Mouse (Mus musculus): ENCODE measurements around the gene Slc25a27. TPM values are rescaled to one million over a fixed set of nuclear protein-coding genes. Genes with fewer than 3 reads are reported as not detected.

The Slc25a27 gene
- 4.8 and 7.6 TPM in 2 replicates for polyA plus RNA-seq (2015; fragmentation: Nextera tagmentation; extraction: Ambion mirVana)

DNA sequence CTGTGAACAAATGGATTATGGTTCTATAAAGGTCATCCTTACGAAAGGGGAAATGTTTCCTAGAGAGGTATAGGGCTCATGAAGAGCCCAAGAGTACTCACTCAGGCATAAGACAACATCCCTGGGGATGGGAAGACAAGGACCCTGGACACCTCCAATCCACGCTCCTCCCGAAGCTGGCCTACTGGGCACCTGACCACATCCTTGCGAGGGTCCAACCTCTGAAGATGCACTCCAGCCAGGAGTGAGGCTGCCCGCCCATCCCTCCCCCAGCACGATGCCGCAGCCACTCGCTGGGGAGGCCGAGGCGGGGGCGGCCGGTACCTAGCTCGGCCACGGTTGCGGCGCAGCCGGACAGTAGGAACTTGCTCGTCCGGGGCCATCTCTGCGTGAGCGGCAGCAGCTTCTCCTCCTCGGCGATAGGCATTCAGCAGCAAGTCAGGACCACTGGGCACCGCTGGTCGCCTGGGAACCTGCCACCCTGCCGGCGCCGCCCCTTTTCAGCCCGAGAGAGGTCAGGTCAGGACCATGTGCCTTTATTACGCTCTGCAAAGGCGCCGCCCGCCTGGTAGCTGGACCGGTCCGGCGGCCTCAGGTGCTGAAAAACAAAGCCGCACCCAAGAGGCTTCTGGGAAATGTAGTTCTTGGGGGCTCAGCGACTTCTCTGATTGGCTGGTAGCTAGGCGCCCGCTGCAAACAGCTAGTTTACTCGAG is at the start of gene Slc25a27:
TSS of gene Slc25a27 (minus strand) at position 639 of the 714 bp plus-strand sequence.
- peak; percentile 84 for DNase-seq (ENCODE audit: low spot score)

DNA sequence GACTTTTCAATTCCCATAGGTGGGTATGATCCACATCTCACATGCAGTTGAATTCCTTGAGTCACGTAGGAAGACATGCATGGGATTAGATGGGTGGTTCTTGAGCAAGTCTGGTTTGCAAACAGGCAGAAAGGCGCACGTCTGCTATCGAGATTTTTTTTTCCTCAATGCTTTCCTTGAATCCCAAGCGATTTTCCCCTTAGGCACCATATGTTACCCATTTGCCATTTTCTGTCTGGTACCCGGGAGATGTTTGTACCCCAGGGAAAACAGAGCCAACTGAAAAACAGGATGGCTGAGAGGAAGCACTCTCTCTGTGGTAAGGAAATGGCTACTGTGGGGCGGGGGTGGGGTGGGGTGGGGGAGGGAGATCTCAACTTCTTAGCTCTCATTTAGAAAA is 49.6 kb upstream of the Slc25a27 start:
- DNase-seq (ENCODE audit: low spot score) = no peak

DNA sequence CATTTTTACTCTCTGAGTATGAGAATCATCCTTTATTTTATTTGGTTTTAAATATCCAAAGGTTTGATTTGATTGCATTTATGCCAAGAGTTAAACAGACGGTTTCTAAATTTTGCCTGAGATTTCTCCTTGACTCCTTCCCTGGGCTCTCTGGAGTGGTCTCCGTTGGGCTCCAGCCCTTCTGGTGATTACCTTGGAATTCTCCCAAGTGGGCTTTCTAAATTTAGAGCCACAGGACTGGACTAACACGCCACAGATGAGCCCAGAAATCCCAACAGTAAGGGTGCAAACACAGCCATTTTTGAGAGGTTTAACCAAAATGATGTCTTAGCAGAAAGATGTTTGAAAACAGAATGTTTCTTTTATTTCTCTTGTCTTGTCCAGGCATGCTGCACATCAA is 47.2 kb upstream of the Slc25a27 start:
- DNase-seq (ENCODE audit: low spot score) = no peak

DNA sequence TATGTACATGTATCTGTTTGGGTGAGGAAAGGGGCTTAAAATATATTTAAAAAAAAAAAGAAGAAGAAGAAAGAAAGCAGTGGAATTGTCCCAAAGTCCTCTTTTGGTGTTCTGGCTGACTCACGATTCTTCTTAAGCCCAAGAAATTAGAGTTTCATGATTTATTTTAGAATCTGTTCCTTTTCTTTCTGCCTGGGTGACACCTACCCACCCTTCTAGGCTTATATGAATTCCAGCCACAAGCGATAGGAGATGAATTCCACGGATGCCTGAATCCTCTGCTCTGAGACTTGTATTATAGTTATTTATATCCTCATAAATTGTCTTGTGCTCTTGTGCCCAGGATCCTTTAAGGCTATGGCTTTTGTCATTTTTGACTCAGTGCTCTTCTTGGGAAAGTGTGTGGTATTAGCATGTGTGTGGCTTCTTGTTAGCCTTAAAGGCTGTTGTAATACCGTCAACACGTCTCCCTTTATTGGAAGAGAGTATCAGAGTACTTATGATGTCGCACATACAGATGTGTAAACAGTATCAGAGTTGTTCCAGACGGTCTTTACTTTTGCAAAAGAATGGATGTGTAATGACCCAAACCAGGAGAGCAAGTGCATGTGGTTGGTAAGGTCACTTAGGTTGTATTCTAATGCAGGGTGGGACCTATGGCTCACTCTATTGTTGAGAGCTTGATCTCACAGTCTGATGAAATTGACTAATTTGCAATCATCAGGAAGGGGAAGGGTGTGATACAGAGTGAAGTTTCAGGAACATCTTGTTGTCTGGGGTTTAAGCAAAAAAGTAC is 44.7 kb upstream of the Slc25a27 start:
- no peak for DNase-seq (ENCODE audit: low spot score)

DNA sequence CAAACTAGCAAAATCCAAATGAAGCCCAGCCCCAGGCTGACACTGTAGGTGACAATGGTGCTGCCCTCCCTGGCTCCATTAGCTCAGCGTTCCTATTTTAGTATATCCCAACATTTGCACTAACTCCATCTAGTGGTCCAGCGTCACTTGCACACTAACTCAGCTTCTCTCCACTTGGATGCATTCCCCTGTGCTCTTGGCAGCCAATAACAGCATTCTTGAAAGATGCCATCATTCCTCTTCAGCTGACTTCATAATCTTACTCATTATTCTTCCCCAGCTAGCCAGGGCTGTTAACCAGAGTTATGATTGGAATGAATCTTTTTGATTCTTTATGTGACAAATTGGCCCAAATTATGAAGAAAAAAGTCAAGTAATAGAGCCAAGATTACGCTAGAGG is 40.2 kb upstream of the Slc25a27 start:
- no peak for DNase-seq (ENCODE audit: low spot score)

DNA sequence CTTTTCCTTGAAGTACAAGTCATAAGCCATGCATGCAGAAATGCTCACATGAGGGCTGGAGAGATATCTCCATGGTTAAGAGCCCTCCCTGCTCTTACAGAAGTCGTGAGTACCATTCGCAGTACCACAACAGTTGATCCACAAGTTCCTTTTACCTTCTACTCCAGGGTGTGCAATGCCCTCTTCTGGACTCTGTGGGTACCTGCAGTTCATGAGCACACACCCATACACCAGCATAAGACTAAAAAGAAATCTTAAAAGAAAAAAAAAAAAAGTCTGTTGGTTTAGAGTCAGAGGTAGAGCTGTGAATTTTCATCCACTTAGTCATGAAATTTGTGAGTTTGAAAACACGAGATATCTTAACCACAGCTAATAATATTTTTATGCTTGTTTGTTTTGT is 39.7 kb upstream of the Slc25a27 start:
- no peak for DNase-seq (ENCODE audit: low spot score)

DNA sequence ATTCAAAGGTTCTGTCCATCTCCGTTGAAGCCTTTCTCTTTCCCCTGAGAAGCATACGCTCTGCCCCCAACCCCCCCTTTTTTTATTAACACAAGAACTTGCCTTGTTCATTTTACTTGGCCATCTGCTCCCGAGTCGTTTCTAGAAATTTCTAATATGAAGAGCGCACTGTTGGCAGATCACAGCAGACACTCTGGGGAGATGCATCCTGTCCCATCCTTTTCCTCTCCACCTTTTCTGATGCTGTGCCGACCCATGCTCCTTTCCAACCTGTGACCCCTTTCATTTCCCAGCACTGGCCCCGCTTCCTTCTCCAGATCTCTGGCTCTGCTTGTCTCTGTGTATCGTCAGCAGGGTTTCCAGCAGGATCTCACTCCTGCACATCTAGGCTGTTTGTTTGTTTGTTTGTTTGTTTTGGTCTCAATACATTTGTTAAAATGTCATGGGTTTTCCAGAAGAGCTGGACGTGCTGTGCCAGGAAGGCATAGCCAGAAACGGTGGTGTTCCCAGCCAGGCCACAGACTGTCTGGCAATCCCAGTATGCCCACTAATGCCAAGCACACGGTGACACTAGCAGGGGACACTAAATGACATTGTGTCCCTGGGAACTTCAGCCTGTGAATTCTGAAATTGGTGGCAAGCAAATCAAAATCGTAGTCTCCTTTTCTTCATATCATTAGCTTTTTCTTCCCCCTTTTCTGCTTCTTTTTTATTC is 37.4 kb upstream of the Slc25a27 start:
- DNase-seq (ENCODE audit: low spot score) = no peak

DNA sequence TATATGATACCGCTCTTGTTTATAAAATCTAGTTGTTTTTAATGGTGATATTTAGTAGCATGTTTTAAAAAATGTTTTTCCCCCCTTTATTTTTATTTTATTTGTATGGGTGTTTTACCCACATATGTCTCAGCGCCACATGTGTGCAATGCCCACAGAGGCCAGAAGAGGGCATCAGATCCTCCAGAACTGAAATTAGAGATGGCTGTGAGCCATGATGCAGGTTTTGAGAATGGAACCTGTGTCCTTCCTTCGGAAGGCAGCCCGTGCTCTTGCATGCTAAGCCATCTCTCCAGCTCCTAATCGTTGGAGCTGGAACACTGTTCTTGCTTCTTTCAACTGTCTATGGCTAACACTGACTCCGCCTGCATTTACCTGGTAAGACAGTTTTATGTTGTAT is 34.0 kb upstream of the Slc25a27 start:
- DNase-seq (ENCODE audit: low spot score) = peak; percentile 32

DNA sequence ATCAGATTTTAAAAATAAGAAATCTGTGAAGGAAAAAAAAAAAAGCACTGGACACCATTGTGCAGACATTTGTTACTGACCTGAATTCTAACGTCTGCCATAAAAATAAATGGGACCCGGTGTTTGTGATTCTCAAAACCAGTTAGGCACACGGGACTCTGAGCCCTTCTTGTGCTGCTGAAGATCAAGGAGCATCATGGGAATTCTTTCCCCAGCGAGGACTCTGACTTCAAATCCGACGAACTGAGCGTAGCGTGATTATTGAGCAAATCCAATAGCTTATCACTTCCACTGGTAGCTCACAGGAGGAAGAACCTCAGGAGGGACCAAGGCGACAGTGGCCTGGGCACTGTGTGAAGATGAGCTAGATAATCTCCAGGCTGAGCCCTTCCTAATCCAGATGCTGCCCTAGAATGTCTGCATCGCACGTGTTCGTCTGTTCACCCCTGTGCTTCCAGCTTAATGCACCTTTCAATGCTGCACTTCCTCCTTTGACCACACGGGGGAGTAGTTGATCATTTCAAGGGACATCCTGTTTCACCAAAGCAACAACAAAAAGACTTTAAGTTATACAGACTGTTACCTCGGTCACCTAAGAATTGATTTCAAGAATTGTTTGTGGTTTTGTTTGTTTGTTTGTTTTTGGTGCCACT is 32.1 kb upstream of the Slc25a27 start:
- peak; percentile 78 for DNase-seq (ENCODE audit: low spot score)

DNA sequence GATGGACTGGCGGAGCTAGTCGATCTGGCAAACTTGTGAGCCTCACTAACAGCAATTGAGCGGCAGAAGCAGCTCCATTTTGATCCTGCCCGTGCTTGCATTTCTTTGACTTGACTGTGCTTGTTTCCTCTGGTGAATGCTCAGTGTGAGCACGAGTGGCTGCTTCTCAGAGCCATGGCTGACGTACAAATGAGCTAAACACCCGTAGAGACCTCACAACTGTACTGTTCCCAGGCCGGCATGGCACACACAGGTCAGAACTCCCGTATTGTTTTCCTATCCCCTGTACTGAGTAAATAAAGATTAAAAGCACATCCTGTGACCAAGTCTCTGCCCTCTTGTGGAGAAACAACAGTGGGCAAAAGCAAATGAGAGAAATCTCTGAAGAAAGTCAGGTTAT is 22.6 kb upstream of the Slc25a27 start:
- DNase-seq (ENCODE audit: low spot score) = no peak

DNA sequence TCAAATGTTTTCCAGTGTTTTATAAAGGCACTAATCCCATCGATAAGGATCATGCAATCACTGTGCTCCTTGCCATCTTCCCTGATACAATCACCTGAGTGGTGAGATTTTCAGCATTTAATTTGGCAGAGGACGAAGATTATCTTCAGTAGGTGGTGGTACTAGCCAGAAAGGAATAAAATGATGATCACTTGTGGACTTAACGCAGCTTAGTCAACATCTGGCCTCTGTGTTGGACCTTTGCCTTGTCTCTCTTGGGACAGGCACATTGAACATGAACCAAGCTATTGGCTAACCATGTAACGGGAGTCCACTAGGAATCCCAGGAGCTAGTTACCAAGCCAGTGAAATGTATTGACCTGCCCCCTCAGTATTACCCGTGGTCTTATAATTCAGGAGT is 17.6 kb upstream of the Slc25a27 start:
- DNase-seq (ENCODE audit: low spot score) = no peak

DNA sequence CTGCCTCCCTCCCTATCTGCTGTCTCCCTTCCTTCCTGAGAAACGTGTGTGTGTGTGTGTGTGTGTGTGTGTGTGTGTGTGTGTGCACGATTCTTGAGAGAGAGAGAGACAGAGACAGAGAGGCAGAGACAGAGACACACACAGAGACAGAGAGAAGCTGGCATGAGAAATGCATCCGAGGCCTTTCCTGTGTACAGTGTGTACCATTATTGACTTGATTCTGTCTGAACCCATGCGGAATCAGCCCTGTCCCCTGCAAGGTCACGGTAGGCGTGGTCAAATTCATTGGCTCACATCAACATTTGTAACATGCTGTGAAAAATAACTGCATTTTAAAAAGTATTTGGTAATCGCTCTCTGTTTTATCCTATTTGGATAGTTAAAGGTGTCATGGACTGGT is 17.1 kb upstream of the Slc25a27 start:
- no peak for DNase-seq (ENCODE audit: low spot score)

DNA sequence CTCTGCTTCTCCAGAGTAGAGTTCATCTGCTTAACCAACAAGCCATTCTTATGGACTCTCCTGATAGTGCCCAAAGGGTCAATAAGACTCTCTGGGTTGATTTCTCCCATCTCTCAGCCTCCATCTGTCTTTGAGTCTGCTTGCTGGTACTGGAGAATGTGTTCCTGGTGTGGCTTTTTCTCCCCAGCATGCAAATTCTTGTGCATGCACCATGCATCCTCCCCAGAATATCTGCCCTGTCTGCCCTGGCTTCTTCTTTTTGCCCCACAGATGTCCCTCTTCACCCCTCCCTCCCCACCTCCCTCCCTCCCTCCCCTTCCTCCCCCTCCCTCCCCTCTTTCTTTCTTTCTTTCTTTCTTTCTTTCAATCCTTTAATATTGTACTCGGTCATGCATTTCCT is 10.3 kb upstream of the Slc25a27 start:
- DNase-seq (ENCODE audit: low spot score) = no peak

DNA sequence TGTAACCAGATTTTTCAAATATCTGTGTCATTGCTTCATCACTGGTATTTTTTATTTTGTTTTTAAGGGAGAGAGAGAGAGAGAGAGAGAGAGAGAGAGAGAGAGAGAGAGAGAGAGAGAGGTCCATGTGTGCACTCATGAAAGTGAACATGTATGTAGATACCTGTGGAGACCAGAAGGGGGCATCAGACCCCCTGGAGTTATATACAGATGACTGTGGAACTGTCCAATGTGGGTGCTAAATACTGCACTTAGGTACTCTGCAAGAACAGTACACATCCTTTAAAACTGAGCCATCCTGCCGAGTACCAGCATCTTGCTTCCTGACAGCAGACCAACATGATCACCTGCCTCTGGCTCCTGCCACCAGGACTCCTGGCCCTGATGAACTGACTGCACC is 9.2 kb upstream of the Slc25a27 start:
- no peak for DNase-seq (ENCODE audit: low spot score)

DNA sequence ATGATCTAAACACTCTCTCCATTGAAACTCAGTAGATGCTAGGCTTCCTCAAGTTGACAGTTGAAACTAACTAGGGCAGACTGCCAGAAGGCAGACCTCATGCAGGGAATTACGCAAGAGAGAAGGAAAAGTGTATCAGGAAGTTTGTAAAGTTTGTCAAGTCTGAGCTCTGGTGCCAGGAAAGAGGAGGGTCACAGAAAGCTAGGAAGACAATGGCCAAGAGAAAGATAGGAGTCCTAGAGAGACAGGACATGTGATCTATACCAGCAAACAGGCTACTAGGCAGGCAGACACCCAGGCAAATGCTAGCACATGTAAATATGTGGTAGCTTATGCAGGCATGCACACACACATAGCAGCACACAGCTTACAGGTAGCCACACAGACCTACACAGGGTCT is 8.2 kb upstream of the Slc25a27 start:
- no peak for DNase-seq (ENCODE audit: low spot score)

DNA sequence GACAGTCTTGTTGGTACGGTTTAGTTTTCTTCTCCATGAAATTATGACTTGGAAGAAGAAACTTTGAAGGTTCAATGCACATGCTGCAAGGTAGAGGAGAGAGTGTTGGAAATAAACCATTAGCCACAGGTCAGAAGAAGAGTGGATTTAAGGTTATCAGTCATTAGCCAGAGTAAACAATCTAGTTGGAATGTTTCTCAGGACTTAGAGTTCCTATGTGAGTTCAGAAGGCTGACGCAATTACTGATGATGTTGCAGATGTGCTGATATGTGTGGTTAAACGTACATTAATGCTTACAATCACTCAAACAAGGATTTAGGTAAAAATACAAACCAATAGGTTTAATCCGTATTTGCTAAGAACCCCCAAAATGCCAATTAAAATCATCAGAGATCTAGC is 4.9 kb upstream of the Slc25a27 start:
- no peak for DNase-seq (ENCODE audit: low spot score)

DNA sequence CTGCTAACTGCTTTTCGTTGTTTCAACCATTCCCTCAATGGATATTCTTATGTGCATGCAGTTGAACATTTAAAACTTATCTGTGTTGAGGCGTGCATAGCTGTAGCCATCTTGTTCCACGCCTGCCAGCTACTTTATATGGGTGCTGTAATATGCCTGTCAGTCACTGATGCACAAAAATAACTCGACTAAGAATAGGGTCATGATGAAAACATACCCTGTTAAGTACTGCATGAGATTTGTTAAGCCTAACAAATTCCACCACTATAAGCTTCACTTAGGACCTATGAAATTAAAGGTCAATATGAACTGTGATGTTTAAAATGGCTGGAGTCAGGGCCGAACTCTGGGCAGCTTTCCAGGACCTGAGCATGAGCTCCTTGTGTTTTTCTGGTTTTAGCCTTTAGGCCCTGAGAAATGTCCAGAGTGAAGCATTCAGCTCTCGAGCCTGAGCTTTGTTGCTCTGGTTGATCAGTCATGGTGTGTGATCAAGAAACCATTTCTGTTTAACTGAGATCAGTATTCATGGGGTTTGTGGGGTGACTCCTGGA is 2.2 kb upstream of the Slc25a27 start:
- no peak for DNase-seq (ENCODE audit: low spot score)

DNA sequence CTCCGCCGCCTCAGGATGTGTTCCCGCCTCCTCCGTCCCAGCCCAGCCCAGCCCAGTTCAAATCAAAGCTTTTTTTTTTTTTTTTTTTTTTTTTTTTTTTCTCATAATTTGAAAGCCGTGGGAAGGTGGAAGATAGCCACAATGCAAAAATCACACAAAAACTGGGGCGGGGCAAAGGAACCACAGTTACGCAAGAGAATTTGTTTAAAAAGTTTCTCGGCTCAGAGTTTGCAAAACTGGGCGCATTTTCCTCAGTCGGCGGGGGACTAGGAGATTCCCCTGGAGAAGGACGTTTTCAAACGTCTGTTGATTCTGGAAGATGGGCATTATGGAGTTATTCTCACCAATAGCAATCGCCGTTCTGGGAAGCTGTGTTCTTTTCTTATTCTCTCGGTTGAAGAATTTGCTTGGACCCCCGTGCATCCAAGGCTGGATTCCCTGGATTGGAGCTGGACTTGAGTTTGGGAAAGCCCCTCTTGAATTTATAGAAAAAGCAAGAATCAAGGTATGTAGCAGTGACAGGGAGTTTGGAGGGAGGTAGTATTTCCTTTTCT is 353 bp upstream of the Slc25a27 start, which contains the start of gene Cyp39a1:
TSS of gene Cyp39a1 (plus strand) at position 136 of the 554 bp plus-strand sequence.
- DNase-seq (ENCODE audit: low spot score) = no peak

DNA sequence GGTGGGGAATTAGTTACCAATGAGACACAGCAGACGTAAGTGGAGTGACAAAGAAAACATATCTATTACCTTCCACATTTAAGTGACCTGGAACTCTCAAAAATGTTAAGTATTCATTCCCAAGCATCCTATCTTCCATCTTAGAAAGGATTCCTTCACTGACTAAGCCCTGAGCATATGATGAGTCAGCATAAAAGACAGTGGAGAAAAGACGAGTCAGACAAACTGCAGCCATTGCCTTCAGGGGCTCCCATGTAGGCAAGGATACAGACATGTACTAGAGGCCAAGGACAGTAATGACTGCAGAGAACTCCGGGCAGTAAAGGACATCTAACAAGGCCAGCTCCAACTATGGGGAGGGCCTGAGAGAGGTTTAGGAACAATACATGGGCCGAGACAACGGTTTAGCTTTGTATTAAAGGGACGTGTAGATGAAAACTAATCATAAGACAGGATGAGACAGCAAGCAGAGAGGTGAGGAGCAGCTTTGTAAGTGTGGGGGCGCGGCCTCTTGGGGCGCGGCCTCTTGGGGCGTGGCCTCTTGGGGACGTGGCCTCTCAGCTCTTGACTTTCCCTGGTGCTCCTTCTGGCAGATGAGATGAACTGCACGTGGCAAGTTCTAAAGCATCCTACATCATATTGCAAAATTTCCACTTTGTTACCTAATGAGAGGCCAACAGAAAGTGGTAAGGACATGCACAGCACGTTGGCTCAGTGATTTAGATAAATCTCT is 15.5 kb downstream of the Slc25a27 start:
- peak; percentile 15 for DNase-seq (ENCODE audit: low spot score)
